Mouse (Mus musculus) kidney, postnatal 0 days (tissue): ENCODE measurements around the gene Immp2l. TPM values are rescaled to one million over a fixed set of nuclear protein-coding genes. Genes with fewer than 3 reads are reported as not detected.
"Not testable (repeated sequence)": the region's sequence is repeated elsewhere in the genome, so short reads cannot be mapped to it uniquely, and the experiment has no call there.

Experiments used
- ATAC-seq: fragments of 200-750 bp; cut with Nextera tagmentation; replicated peaks from 2 replicates; pipeline ENCODE4 v1.8.0; 2017; ENCODE audit warnings: low read depth, moderate number of reproducible peaks, moderate TSS enrichment, moderate library complexity; ENCODE audit not compliant: low FRiP score
- DNase-seq: peaks from one replicate; pipeline ENCODE4 v3.0.0-alpha.2; 2016; ENCODE audit warnings: low spot score
- H3K27ac ChIP-seq: fragments of 300-500 bp; sonication (generic); 2 replicates; pipeline ENCODE4 v1.5.1; 2014; ENCODE audit warnings: mild to moderate bottlenecking
- H3K27me3 ChIP-seq: fragments of 300-500 bp; sonication (generic); 2 replicates; pipeline ENCODE4 v1.6.1; 2014; ENCODE audit warnings: low read length, mixed read lengths; ENCODE audit not compliant: insufficient read depth
- H3K36me3 ChIP-seq: fragments of 300-500 bp; sonication (generic); 2 replicates; pipeline ENCODE4 v1.6.1; 2014; ENCODE audit warnings: low read length, mixed read lengths; ENCODE audit not compliant: insufficient read depth
- H3K4me1 ChIP-seq: fragments of 300-500 bp; sonication (generic); replicated peaks from 2 replicates; pipeline ENCODE4 v1.6.1; 2014; ENCODE audit warnings: antibody characterized with exemption, low read length, mixed read lengths; ENCODE audit not compliant: insufficient read depth
- H3K4me2 ChIP-seq: fragments of 300-500 bp; sonication (generic); 2 replicates; pipeline ENCODE4 v1.6.1; 2014; ENCODE audit warnings: mild to moderate bottlenecking, low read length, moderate library complexity, mixed read lengths
- H3K4me3 ChIP-seq: fragments of 300-500 bp; sonication (generic); replicated peaks from 2 replicates; pipeline ENCODE4 v1.5.1; 2014; ENCODE audit warnings: low read depth, low read length
- H3K9ac ChIP-seq: fragments of 300-500 bp; sonication (generic); 2 replicates; pipeline ENCODE4 v1.6.1; 2014; ENCODE audit warnings: low read depth, low read length
- H3K9me3 ChIP-seq: fragments of 300-500 bp; sonication (generic); replicated peaks from 2 replicates; pipeline ENCODE4 v1.6.1; 2016; ENCODE audit warnings: low read length, inconsistent platforms, mixed read lengths
- CTCF ChIP-seq: IDR thresholded peaks from 2 replicates; pipeline ENCODE4 v1.5.1; 2016; ENCODE audit warnings: antibody characterized with exemption, low read depth, mild to moderate bottlenecking, moderate library complexity
- WGBS: fragments of 180-500 bp; shearing (Covaris S2); extraction: QIAGEN DNeasy Blood & Tissue Kit; methylation state at CpG from one replicate; pipeline ENCODE4 v1.1.7; 2014; 5-methylcytosine and 5-hydroxymethylcytosine counted together
- polyA plus RNA-seq: library from polyadenylated mRNA; unstranded; fragments of >200 nt; fragmentation: Nextera tagmentation; extraction: Ambion mirVana; gene quantifications from 2 replicates; pipeline ENCODE4 v1.2.1, GENCODE M21; 2015

Immp2l gene
- polyA plus RNA-seq, 1 experiment from 2014 or later = 8.7 TPM

DNA sequence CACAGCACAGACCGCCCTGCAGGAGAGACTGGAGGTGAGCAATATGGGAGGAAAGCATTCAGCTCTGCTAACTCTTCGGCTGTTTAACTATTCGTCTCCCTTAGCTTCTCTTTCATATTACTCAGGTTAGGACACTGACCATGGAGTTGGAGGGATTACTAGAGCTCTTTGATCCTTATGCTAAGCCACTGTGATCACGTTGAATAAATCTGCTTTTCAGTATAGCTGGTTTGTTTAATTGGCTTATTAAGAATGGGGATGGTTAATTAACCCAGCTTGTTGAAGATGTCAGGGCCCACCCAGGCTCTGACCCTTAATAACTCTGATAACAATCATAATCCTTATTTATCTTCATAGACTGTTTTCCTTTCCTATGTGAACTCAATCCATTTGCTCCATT is 38.1 kb upstream of the Immp2l start:
- no peak overlapping the region for H3K4me2 ChIP-seq
- no peaks in the 10 kb centered on the region for H3K9me3 ChIP-seq
- ATAC-seq (no peak), DNase-seq (no peak)
- no peaks in the 10 kb centered on the region for H3K36me3 ChIP-seq
- no peak for TF ChIP-seq CTCF
- no peaks in the 10 kb centered on the region for H3K27me3 ChIP-seq
- no peak overlapping the region for H3K27ac ChIP-seq
- H3K4me1 ChIP-seq = no peaks in the 10 kb centered on the region
- WGBS = 70% methylated on average over 4 of the region's 4 CpGs
- no peak overlapping the region for H3K9ac ChIP-seq
- H3K4me3 ChIP-seq = no peak overlapping the region

DNA sequence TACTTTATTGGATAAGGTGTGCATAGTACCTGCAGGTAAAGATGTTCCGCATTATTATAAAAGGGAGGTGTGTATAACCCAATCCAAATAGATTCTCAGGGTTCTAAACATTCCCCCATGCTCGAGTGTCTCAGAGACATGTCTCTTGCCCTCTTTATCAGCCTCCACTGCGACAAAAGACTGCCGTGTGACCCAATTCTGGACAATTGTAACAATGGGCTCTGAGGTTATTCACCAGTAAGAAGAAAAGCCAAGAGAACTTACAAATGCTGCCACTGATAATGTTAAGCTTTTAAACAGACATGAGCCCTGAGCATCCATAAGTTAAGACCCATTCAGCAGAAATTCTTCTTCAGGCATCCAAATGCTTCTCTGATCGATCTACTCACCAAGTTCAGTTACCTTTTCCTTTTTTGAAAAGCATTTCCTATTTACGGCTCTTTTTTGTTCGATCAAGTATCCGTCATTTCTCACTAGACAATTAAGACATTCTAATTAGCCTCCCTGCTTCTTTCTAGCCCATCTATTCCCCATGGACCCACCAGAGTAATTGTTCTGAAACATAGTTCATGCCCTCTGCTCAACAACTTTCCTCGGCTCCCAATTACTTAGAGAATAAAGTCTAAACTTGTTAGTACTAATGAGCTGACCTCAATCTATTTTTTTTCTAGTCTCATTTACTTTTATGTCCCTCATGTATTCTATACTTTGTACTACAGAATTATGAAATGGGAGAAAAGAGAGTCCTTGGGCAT is 35.4 kb upstream of the Immp2l start:
- WGBS = 85% methylated on average over 9 of the region's 9 CpGs
- no peak overlapping the region for H3K4me2 ChIP-seq
- no peak overlapping the region for H3K4me3 ChIP-seq
- ATAC-seq (no peak), DNase-seq (no peak)
- no peak overlapping the region for H3K9ac ChIP-seq
- H3K27me3 ChIP-seq = no peaks in the 10 kb centered on the region
- no peak for TF ChIP-seq CTCF
- H3K4me1 ChIP-seq = no peaks in the 10 kb centered on the region
- H3K9me3 ChIP-seq = no peaks in the 10 kb centered on the region
- no peaks in the 10 kb centered on the region for H3K36me3 ChIP-seq
- H3K27ac ChIP-seq = no peak overlapping the region

GRCm38 (mm10) chr12:40991647-40992046 is 32.2 kb upstream of the Immp2l start:
- H3K4me1 ChIP-seq = no peaks in the 10 kb centered on the region
- ATAC-seq (no peak), DNase-seq (no peak)
- H3K27me3 ChIP-seq = no peaks in the 10 kb centered on the region
- no peaks in the 10 kb centered on the region for H3K9me3 ChIP-seq
- H3K36me3 ChIP-seq = no peaks in the 10 kb centered on the region
- no peak overlapping the region for H3K4me3 ChIP-seq
- 88% methylated on average over 4 of the region's 4 CpGs for WGBS
- no peak overlapping the region for H3K4me2 ChIP-seq
- no peak overlapping the region for H3K9ac ChIP-seq
- TF ChIP-seq CTCF = no peak
- no peak overlapping the region for H3K27ac ChIP-seq

DNA sequence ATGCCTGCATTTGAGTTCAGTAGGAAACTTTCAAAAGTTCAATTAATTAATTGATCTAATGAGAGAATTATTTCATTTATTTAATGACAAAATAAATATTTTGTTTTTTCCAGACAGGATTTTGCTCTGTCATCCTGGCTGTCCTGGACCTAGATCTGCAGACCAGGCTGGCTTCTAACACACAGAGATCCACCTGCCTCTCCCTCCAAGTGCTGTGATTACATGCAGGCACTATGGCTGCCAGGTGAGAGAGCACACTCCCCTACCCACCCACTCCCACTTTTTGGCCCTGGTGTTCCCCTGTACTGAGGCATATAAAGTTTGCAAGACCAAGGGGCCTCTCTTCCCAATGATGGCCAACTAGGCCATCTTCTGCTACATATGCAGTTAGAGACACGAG is 31.7 kb upstream of the Immp2l start:
- H3K4me3 ChIP-seq, H3K9ac ChIP-seq, H3K36me3 ChIP-seq, DNase-seq, H3K27ac ChIP-seq, H3K9me3 ChIP-seq, ATAC-seq, H3K27me3 ChIP-seq, H3K4me2 ChIP-seq, H3K4me1 ChIP-seq: not testable (repeated sequence)
- 73% methylated on average over 1 of the region's 1 CpGs for WGBS

- DNase-seq (no peak), ATAC-seq (no peak)
- 87% methylated on average over 2 of the region's 2 CpGs for WGBS
- Histone ChIP-seq H3K4me2 (no peak overlapping the region), H3K4me3 (no peak overlapping the region), H3K9me3 (no peaks in the 10 kb centered on the region), H3K9ac (no peak overlapping the region), H3K27ac (no peak overlapping the region), H3K36me3 (no peaks in the 10 kb centered on the region), H3K4me1 (no peaks in the 10 kb centered on the region), H3K27me3 (no peaks in the 10 kb centered on the region)
- no peak for TF ChIP-seq CTCF
These were observed 29.0 kb upstream of the Immp2l start for GRCm38 (mm10) chr12:40994846-40995245.

DNA sequence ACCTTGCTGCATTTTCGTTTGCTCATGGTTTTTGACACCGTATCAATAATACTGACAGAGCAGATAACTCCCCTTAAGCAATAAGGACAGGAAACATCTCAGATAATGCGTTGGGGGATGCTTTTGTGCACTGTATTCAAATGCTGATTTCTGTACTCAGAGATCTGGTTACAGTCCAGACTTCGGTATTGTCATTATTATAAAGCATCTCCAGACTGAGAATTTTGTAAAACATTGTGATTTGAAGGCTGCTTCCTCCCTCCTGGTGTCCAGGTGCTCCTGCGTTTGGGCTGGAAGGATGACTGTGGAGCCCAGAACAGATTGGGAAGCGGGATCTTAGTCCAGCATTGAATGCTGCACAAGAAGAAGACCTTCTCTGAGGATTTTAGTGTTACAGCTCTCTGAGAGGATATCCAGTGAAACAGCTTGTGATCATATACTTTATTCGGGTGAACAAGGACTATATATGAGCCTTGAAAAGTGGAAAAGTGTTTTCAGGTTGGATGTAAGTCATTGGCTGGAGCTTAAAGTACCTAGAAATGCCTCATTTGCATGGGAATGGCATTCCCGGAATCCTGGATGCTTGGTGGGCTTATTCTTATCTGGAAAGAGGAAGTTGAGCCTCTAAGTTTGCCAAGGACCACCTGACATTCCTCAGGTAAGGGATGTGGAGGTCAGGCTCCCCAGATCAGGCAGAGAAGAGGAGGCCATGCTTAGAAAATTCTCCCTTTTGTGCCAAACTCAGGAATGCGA is 28.1 kb upstream of the Immp2l start:
- Histone ChIP-seq H3K27ac (no peak overlapping the region), H3K4me3 (no peak overlapping the region), H3K9me3 (no peaks in the 10 kb centered on the region), H3K4me2 (no peak overlapping the region), H3K4me1 (no peaks in the 10 kb centered on the region), H3K36me3 (no peaks in the 10 kb centered on the region), H3K27me3 (no peaks in the 10 kb centered on the region), H3K9ac (no peak overlapping the region)
- no peak for TF ChIP-seq CTCF
- ATAC-seq (no peak), DNase-seq (no peak)
- 82% methylated on average over 9 of the region's 9 CpGs for WGBS
